Mouse (Mus musculus) neural tube, embryonic 15.5 days (tissue): ENCODE measurements around the gene Prss30. TPM values are rescaled to one million over a fixed set of nuclear protein-coding genes. Genes with fewer than 3 reads are reported as not detected.
"Not testable (repeated sequence)": the region's sequence is repeated elsewhere in the genome, so short reads cannot be mapped to it uniquely, and the experiment has no call there.

Experiments used
- ATAC-seq: fragments of 200-750 bp; cut with Nextera tagmentation; 2 replicates; pipeline ENCODE4 v1.8.0; 2017; ENCODE audit warnings: mild to moderate bottlenecking, moderate TSS enrichment, moderate library complexity; ENCODE audit not compliant: low FRiP score
- H3K27ac ChIP-seq: fragments of 300-500 bp; sonication (generic); replicated peaks from 2 replicates; pipeline ENCODE4 v1.5.1; 2015; ENCODE audit warnings: mild to moderate bottlenecking, inconsistent platforms
- H3K27me3 ChIP-seq: fragments of 300-500 bp; sonication (generic); replicated peaks from 2 replicates; pipeline ENCODE4 v1.6.1; 2015; ENCODE audit warnings: inconsistent platforms
- H3K36me3 ChIP-seq: fragments of 300-500 bp; sonication (generic); 2 replicates; pipeline ENCODE4 v1.6.1; 2015; ENCODE audit warnings: inconsistent platforms
- H3K4me1 ChIP-seq: fragments of 300-500 bp; sonication (generic); 2 replicates; pipeline ENCODE4 v1.6.1; 2015; ENCODE audit warnings: inconsistent platforms
- H3K4me2 ChIP-seq: fragments of 300-500 bp; sonication (generic); 2 replicates; pipeline ENCODE4 v1.6.1; 2015; ENCODE audit warnings: inconsistent platforms, mild to moderate bottlenecking, moderate library complexity
- H3K4me3 ChIP-seq: fragments of 300-500 bp; sonication (generic); replicated peaks from 2 replicates; pipeline ENCODE4 v1.5.1; 2015; ENCODE audit warnings: mild to moderate bottlenecking, inconsistent platforms
- H3K9ac ChIP-seq: fragments of 300-500 bp; sonication (generic); replicated peaks from 2 replicates; pipeline ENCODE4 v1.6.1; 2015; ENCODE audit warnings: mild to moderate bottlenecking, inconsistent platforms
- H3K9me3 ChIP-seq: fragments of 300-500 bp; sonication (generic); replicated peaks from 2 replicates; pipeline ENCODE4 v1.6.1; 2016; ENCODE audit warnings: inconsistent platforms
- WGBS: fragments of 180-500 bp; shearing (Covaris S2); methylation state at CpG from one replicate; pipeline ENCODE4 v1.1.7; 2015; ENCODE audit warnings: mixed read lengths; 5-methylcytosine and 5-hydroxymethylcytosine counted together
- microRNA-seq: library from miRNA; unstranded; fragments of <30 nt; microRNA quantifications from one replicate; pipeline ENCODE4, GENCODE M21; 2017
- polyA plus RNA-seq: library from polyadenylated mRNA; unstranded; fragments of >200 nt; fragmentation: Nextera tagmentation; extraction: Ambion mirVana; gene quantifications from 2 replicates; pipeline ENCODE4 v1.2.1, GENCODE M21; 2015

Prss30 gene
- polyA plus RNA-seq, 1 experiment from 2014 or later: not detected

GRCm38 (mm10) chr17:23949068-23949467 is 31.3 kb downstream of the Prss30 start:
- H3K4me3 ChIP-seq: no peak overlapping the region
- H3K36me3 ChIP-seq: no peaks in the 10 kb centered on the region

GRCm38 (mm10) chr17:23947486-23947885 is 32.9 kb downstream of the Prss30 start:
- H3K9ac ChIP-seq, H3K4me3 ChIP-seq, H3K36me3 ChIP-seq, H3K27ac ChIP-seq, H3K4me2 ChIP-seq, ATAC-seq, H3K9me3 ChIP-seq, H3K4me1 ChIP-seq, H3K27me3 ChIP-seq: not testable (repeated sequence)
- 83% methylated on average over 4 of the region's 4 CpGs for WGBS

More at GRCm38 (mm10) chr17:23949068-23949467, 31.3 kb downstream of the Prss30 start:
- Histone ChIP-seq H3K9me3 (no peaks in the 10 kb centered on the region), H3K27ac (no peak overlapping the region), H3K4me1 (no peaks in the 10 kb centered on the region), H3K4me2 (no peak overlapping the region), H3K9ac (no peak overlapping the region), H3K27me3 (no peaks in the 10 kb centered on the region)
- no peak for ATAC-seq
- WGBS: 91% methylated on average over 2 of the region's 2 CpGs

GRCm38 (mm10) chr17:23941372-23941771 is 39.0 kb downstream of the Prss30 start, which contains the start of gene Sbp:
TSS of gene Sbp (plus strand) at chr17:23941672.
- Histone ChIP-seq H3K4me2 (no peak within 1 kb of the TSS), H3K36me3 (no peaks in the 10 kb centered on the region), H3K27ac (no peak within 1 kb of the TSS), H3K9me3 (no peaks in the 10 kb centered on the region), H3K9ac (no peak within 1 kb of the TSS), H3K27me3 (no peaks in the 10 kb centered on the region), H3K4me1 (no peaks in the 10 kb centered on the region), H3K4me3 (no peak within 1 kb of the TSS)
- ATAC-seq: no peak

GRCm38 (mm10) chr17:23931157-23931556 is 49.2 kb downstream of the Prss30 start:
- no peaks in the 10 kb centered on the region for H3K36me3 ChIP-seq
- no peaks in the 10 kb centered on the region for H3K4me1 ChIP-seq
- H3K27me3 ChIP-seq: no peaks in the 10 kb centered on the region
- H3K4me2 ChIP-seq: no peak overlapping the region
- no peak for ATAC-seq
- H3K27ac ChIP-seq: no peak overlapping the region
- no peaks in the 10 kb centered on the region for H3K9me3 ChIP-seq
- H3K9ac ChIP-seq: no peak overlapping the region
- no peak overlapping the region for H3K4me3 ChIP-seq
- 90% methylated on average over 5 of the region's 5 CpGs for WGBS

- peak overlapping the region; percentile 69 for H3K4me3 ChIP-seq
- peak overlapping the region; percentile 89 for H3K4me2 ChIP-seq
- H3K27me3 ChIP-seq: no peaks in the 10 kb centered on the region
- H3K9me3 ChIP-seq: no peaks in the 10 kb centered on the region
- ATAC-seq: peak; percentile 90
- peaks cover 13% of the 10 kb centered on the region for H3K4me1 ChIP-seq
- H3K27ac ChIP-seq: peak overlapping the region; percentile 95
- no peaks in the 10 kb centered on the region for H3K36me3 ChIP-seq
- H3K9ac ChIP-seq: peak overlapping the region; percentile 65
- under 1% methylated on average over 14 of the region's 14 CpGs for WGBS
These were observed 55.3 kb downstream of the Prss30 start for GRCm38 (mm10) chr17:23925090-23925493.

GRCm38 (mm10) chr17:23924531-23925007 is 55.8 kb downstream of the Prss30 start:
- Histone ChIP-seq H3K27me3 (no peaks in the 10 kb centered on the region), H3K4me3 (peak overlapping the region; percentile 69), H3K9ac (peak overlapping the region; percentile 65), H3K4me1 (peaks cover 13% of the 10 kb centered on the region), H3K4me2 (peak overlapping the region; percentile 89), H3K9me3 (no peaks in the 10 kb centered on the region), H3K36me3 (no peaks in the 10 kb centered on the region), H3K27ac (peak overlapping the region; percentile 95)
- WGBS: under 1% methylated on average over 29 of the region's 29 CpGs
- ATAC-seq: peak; percentile 96

Small RNAs within 50 kb of the gene (microRNA-seq; reads per million reads assigned to microRNA genes)
- not detected for gene Gm27700

Other genes with a start within 250 kb of the Prss30 start
- 53.0 and 60.0 TPM in 2 replicates for gene Paqr4, start 239.7 kb downstream of the Prss30 start, polyA plus RNA-seq
- 1.3 and 6.9 TPM in 2 replicates for gene Kremen2, start 234.7 kb downstream of the Prss30 start, polyA plus RNA-seq
- gene Flywch1, start 209.0 kb downstream of the Prss30 start, polyA plus RNA-seq: 199 and 224 TPM in 2 replicates
- gene Flywch2, start 194.5 kb downstream of the Prss30 start, polyA plus RNA-seq: 74.8 and 94.6 TPM in 2 replicates
- gene Srrm2, start 190.0 kb downstream of the Prss30 start, polyA plus RNA-seq: 479 and 502 TPM in 2 replicates
- gene Elob, start 151.4 kb downstream of the Prss30 start, polyA plus RNA-seq: 1,232 and 1,344 TPM in 2 replicates
- not detected in 2 replicates for gene Prss33, start 144.5 kb downstream of the Prss30 start, polyA plus RNA-seq
- gene Prss32, start 136.7 kb downstream of the Prss30 start, polyA plus RNA-seq: 0.50 and 1.1 TPM in 2 replicates
- 1.9 and 2.0 TPM in 2 replicates for gene Prss41, start 136.4 kb downstream of the Prss30 start, polyA plus RNA-seq
- gene Prss21, start 112.5 kb downstream of the Prss30 start, polyA plus RNA-seq: not detected in 2 replicates
- not detected in 2 replicates for gene Dcpp1, start 99.7 kb downstream of the Prss30 start, polyA plus RNA-seq
- gene Dcpp2, start 99.7 kb downstream of the Prss30 start, polyA plus RNA-seq: not detected in 2 replicates
- gene Dcpp3, start 63.1 kb downstream of the Prss30 start, polyA plus RNA-seq: not detected in 2 replicates
- not detected in 2 replicates for gene Sbp, start 38.9 kb downstream of the Prss30 start, polyA plus RNA-seq
- gene Sbpl, start 25.3 kb downstream of the Prss30 start, polyA plus RNA-seq: not detected in 2 replicates
- gene Prss22, start 17.5 kb upstream of the Prss30 start, polyA plus RNA-seq: not detected in 2 replicates
- 0.19 and 0.28 TPM in 2 replicates for gene Prss27, start 57.6 kb upstream of the Prss30 start, polyA plus RNA-seq
- 75.9 and 77.4 TPM in 2 replicates for gene Kctd5, start 92.9 kb upstream of the Prss30 start, polyA plus RNA-seq
- 63.9 and 68.9 TPM in 2 replicates for gene Pdpk1, start 170.4 kb upstream of the Prss30 start, polyA plus RNA-seq
- 35.7 and 37.8 TPM in 2 replicates for gene Amdhd2, start 183.2 kb upstream of the Prss30 start, polyA plus RNA-seq
- gene Atp6v0c, start 189.1 kb upstream of the Prss30 start, polyA plus RNA-seq: 1,457 and 1,659 TPM in 2 replicates
- 21.0 and 24.0 TPM in 2 replicates for gene Tbc1d24, start 225.0 kb upstream of the Prss30 start, polyA plus RNA-seq
- gene Ntn3, start 229.0 kb upstream of the Prss30 start, polyA plus RNA-seq: 5.9 and 6.0 TPM in 2 replicates
- 8.8 and 10.7 TPM in 2 replicates for gene Tedc2, start 240.3 kb upstream of the Prss30 start, polyA plus RNA-seq